Mouse (Mus musculus): ENCODE measurements at regions not wholly inside any gene's neighbourhood (a gene's known extent, or its start where the extent isn't known, plus 50 kb on each side); places are given as distances from the start of the nearest gene placed in this dataset.

GRCm38 (mm10) chr8:89303326-89303725 lies 259.4 kb upstream of the Sall1 start:
- Histone ChIP-seq H3K4me3 (no peak overlapping the region), H3K9me3 (no peaks in the 10 kb centered on the region), H3K4me2 (replicated peaks) (no peak overlapping the region), H3K36me3 (no peaks in the 10 kb centered on the region), H3K4me1 (peaks cover 16% of the 10 kb centered on the region), H3K27ac (replicated peaks) (no peak overlapping the region), H3K9ac (replicated peaks) (no peak overlapping the region), H3K27me3 (no peaks in the 10 kb centered on the region)
- ATAC-seq (replicated peaks): no peak
- 91% methylated on average over 4 of the region's 4 CpGs for WGBS

- Histone ChIP-seq H3K4me3 (no peak overlapping the region), H3K9ac (replicated peaks) (no peak overlapping the region), H3K4me1 (peaks cover 3% of the 10 kb centered on the region; the same call in 1 of the 2 replicates), H3K36me3 (no peaks in the 10 kb centered on the region), H3K27me3 (no peaks in the 10 kb centered on the region), H3K27ac (replicated peaks) (no peak overlapping the region), H3K4me2 (replicated peaks) (no peak overlapping the region), H3K9me3 (no peaks in the 10 kb centered on the region)
- no peak for ATAC-seq (replicated peaks)
- WGBS: 95% methylated on average over 4 of the region's 4 CpGs
These were observed 255.7 kb upstream of the Sall1 start for GRCm38 (mm10) chr8:89299637-89300036.

GRCm38 (mm10) chr8:89295686-89296085 lies 251.7 kb upstream of the Sall1 start:
- H3K27me3 ChIP-seq: no peaks in the 10 kb centered on the region
- no peak overlapping the region for H3K9ac ChIP-seq (replicated peaks)
- H3K4me1 ChIP-seq: no peaks in the 10 kb centered on the region
- no peak overlapping the region for H3K4me2 ChIP-seq (replicated peaks)
- ATAC-seq (replicated peaks): no peak
- H3K4me3 ChIP-seq: no peak overlapping the region
- H3K27ac ChIP-seq (replicated peaks): no peak overlapping the region
- no peaks in the 10 kb centered on the region for H3K9me3 ChIP-seq
- WGBS: 37% methylated on average over 5 of the region's 5 CpGs
- H3K36me3 ChIP-seq: no peaks in the 10 kb centered on the region

- no peak for ATAC-seq (replicated peaks)
- Histone ChIP-seq H3K9ac (replicated peaks) (no peak overlapping the region), H3K9me3 (no peaks in the 10 kb centered on the region), H3K27me3 (no peaks in the 10 kb centered on the region), H3K27ac (replicated peaks) (no peak overlapping the region), H3K4me3 (no peak overlapping the region), H3K36me3 (no peaks in the 10 kb centered on the region), H3K4me1 (peaks cover 11% of the 10 kb centered on the region), H3K4me2 (replicated peaks) (no peak overlapping the region)
- WGBS: 5% methylated on average over 5 of the region's 5 CpGs
These were observed 245.1 kb upstream of the Sall1 start for GRCm38 (mm10) chr8:89289017-89289416.

GRCm38 (mm10) chr8:89284871-89285564 lies 241.1 kb upstream of the Sall1 start:
- no peak for ATAC-seq (replicated peaks)
- Histone ChIP-seq H3K36me3 (no peaks in the 10 kb centered on the region), H3K9ac (replicated peaks) (no peak overlapping the region), H3K27me3 (no peaks in the 10 kb centered on the region), H3K27ac (replicated peaks) (no peak overlapping the region), H3K4me3 (no peak overlapping the region), H3K4me1 (peaks cover 11% of the 10 kb centered on the region), H3K9me3 (no peaks in the 10 kb centered on the region), H3K4me2 (replicated peaks) (no peak overlapping the region)
- WGBS: 58% methylated on average over 14 of the region's 14 CpGs

- H3K36me3 ChIP-seq: no peaks in the 10 kb centered on the region
- H3K27me3 ChIP-seq: no peaks in the 10 kb centered on the region
- H3K27ac ChIP-seq (replicated peaks): no peak overlapping the region
- 87% methylated on average over 17 of the region's 17 CpGs for WGBS
- H3K4me2 ChIP-seq (replicated peaks): no peak overlapping the region
- H3K4me1 ChIP-seq: no peaks in the 10 kb centered on the region
- no peaks in the 10 kb centered on the region for H3K9me3 ChIP-seq
- H3K4me3 ChIP-seq: no peak overlapping the region
- no peak for ATAC-seq (replicated peaks)
- H3K9ac ChIP-seq (replicated peaks): no peak overlapping the region
These were observed 239.4 kb upstream of the Sall1 start for GRCm38 (mm10) chr8:89283105-89284096.

GRCm38 (mm10) chr8:89279844-89280243 lies 235.9 kb upstream of the Sall1 start:
- Histone ChIP-seq H3K4me1 (no peaks in the 10 kb centered on the region), H3K36me3 (no peaks in the 10 kb centered on the region), H3K27me3 (no peaks in the 10 kb centered on the region), H3K9me3 (no peaks in the 10 kb centered on the region), H3K27ac (replicated peaks) (no peak overlapping the region), H3K9ac (replicated peaks) (no peak overlapping the region), H3K4me2 (replicated peaks) (no peak overlapping the region), H3K4me3 (no peak overlapping the region)
- ATAC-seq (replicated peaks): no peak
- WGBS: 82% methylated on average over 3 of the region's 3 CpGs

- no peak overlapping the region for H3K4me3 ChIP-seq
- WGBS: 88% methylated on average over 6 of the region's 6 CpGs
- H3K27me3 ChIP-seq: no peaks in the 10 kb centered on the region
- H3K36me3 ChIP-seq: no peaks in the 10 kb centered on the region
- H3K4me1 ChIP-seq: no peaks in the 10 kb centered on the region
- no peak for ATAC-seq (replicated peaks)
- H3K4me2 ChIP-seq (replicated peaks): no peak overlapping the region
- H3K27ac ChIP-seq (replicated peaks): no peak overlapping the region
- H3K9ac ChIP-seq (replicated peaks): no peak overlapping the region
- H3K9me3 ChIP-seq: no peaks in the 10 kb centered on the region
These were observed 235.2 kb upstream of the Sall1 start for GRCm38 (mm10) chr8:89279142-89279541.

- 66% methylated on average over 4 of the region's 4 CpGs for WGBS
- Histone ChIP-seq H3K9ac (replicated peaks) (no peak overlapping the region), H3K4me2 (replicated peaks) (no peak overlapping the region), H3K27me3 (no peaks in the 10 kb centered on the region), H3K4me3 (no peak overlapping the region), H3K27ac (replicated peaks) (no peak overlapping the region), H3K36me3 (no peaks in the 10 kb centered on the region), H3K4me1 (peaks cover 15% of the 10 kb centered on the region), H3K9me3 (no peaks in the 10 kb centered on the region)
- ATAC-seq (replicated peaks): no peak
These were observed 229.3 kb upstream of the Sall1 start for GRCm38 (mm10) chr8:89273276-89273675.

GRCm38 (mm10) chr8:89272381-89272815 lies 228.4 kb upstream of the Sall1 start:
- WGBS: under 1% methylated on average over 28 of the region's 28 CpGs
- Histone ChIP-seq H3K4me1 (peaks cover 15% of the 10 kb centered on the region), H3K9me3 (no peaks in the 10 kb centered on the region), H3K9ac (replicated peaks) (0 out of 2 replicates have a peak overlapping the region, but pooled peaks have one; percentile 28), H3K4me3 (peak overlapping the region; percentile 35), H3K4me2 (replicated peaks) (peak overlapping the region; percentile 55), H3K36me3 (no peaks in the 10 kb centered on the region), H3K27ac (replicated peaks) (peak overlapping the region; percentile 73), H3K27me3 (no peaks in the 10 kb centered on the region)
- peak; percentile 55; the same call in 1 of the 2 replicates for ATAC-seq (replicated peaks)

- Histone ChIP-seq H3K4me2 (replicated peaks) (peak overlapping the region; percentile 55), H3K9me3 (no peaks in the 10 kb centered on the region), H3K27ac (replicated peaks) (peak overlapping the region; percentile 73), H3K4me1 (peaks cover 15% of the 10 kb centered on the region), H3K27me3 (no peaks in the 10 kb centered on the region), H3K4me3 (peak overlapping the region; percentile 35), H3K9ac (replicated peaks) (0 out of 2 replicates have a peak overlapping the region, but pooled peaks have one; percentile 28), H3K36me3 (no peaks in the 10 kb centered on the region)
- peak; percentile 82 for ATAC-seq (replicated peaks)
- 2% methylated on average over 22 of the region's 22 CpGs for WGBS
These were observed 227.7 kb upstream of the Sall1 start for GRCm38 (mm10) chr8:89271381-89272355.

Data from forebrain, embryonic 15.5 days (tissue).